Mouse (Mus musculus) lung, postnatal 10 days (tissue): ENCODE measurements around the gene Gabpb1.
A peak's percentile ranks its signal among the peaks of the same experiment; 100 is the strongest.
"Not testable (repeated sequence)": the region's sequence is repeated elsewhere in the genome, so short reads cannot be mapped to it uniquely, and the experiment has no call there.

Experiments
- DNase-seq: peaks from one replicate; pipeline ENCODE4 v3.0.0; 2021

Gabpb1 gene

GRCm38 (mm10) chr2:126635939-126636823, 40.0 kb downstream of the Gabpb1 start:
- peak; percentile 77 for DNase-seq

- DNase-seq: no peak
Measured at GRCm38 (mm10) chr2:126633165-126633564, 43.0 kb downstream of the Gabpb1 start.

GRCm38 (mm10) chr2:126628455-126628995, 47.6 kb downstream of the Gabpb1 start:
- DNase-seq: no peak

- DNase-seq: no peak
Measured at GRCm38 (mm10) chr2:126623138-126623537, 53.0 kb downstream of the Gabpb1 start.

- DNase-seq: no peak
Measured at GRCm38 (mm10) chr2:126622455-126622854, 53.7 kb downstream of the Gabpb1 start.

GRCm38 (mm10) chr2:126619249-126619704, 56.9 kb downstream of the Gabpb1 start, which contains the start of gene Hdc:
TSS of gene Hdc (minus strand) at chr2:126619299.
- DNase-seq: no peak

- DNase-seq: peak; percentile 32
Measured at GRCm38 (mm10) chr2:126618470-126619179, 57.5 kb downstream of the Gabpb1 start.

- no peak for DNase-seq
Measured at GRCm38 (mm10) chr2:126615355-126615754, 60.8 kb downstream of the Gabpb1 start.

GRCm38 (mm10) chr2:126609600-126609999, 66.5 kb downstream of the Gabpb1 start:
- not testable (repeated sequence) for DNase-seq

- DNase-seq: peak; percentile 41
Measured at GRCm38 (mm10) chr2:126607553-126608203, 68.5 kb downstream of the Gabpb1 start.

GRCm38 (mm10) chr2:126606688-126607062, 69.5 kb downstream of the Gabpb1 start:
- no peak for DNase-seq

GRCm38 (mm10) chr2:126606061-126606687, 70.0 kb downstream of the Gabpb1 start:
- no peak for DNase-seq

GRCm38 (mm10) chr2:126601918-126602600, 74.1 kb downstream of the Gabpb1 start:
- DNase-seq: no peak

GRCm38 (mm10) chr2:126600533-126600932, 75.6 kb downstream of the Gabpb1 start:
- peak; percentile 32 for DNase-seq

GRCm38 (mm10) chr2:126599005-126599404, 77.1 kb downstream of the Gabpb1 start:
- peak; percentile 47 for DNase-seq

- DNase-seq: no peak
Measured at GRCm38 (mm10) chr2:126598359-126598758, 77.8 kb downstream of the Gabpb1 start.

- DNase-seq: no peak
Measured at GRCm38 (mm10) chr2:126597279-126598241, 78.6 kb downstream of the Gabpb1 start.

GRCm38 (mm10) chr2:126596347-126597072, 79.6 kb downstream of the Gabpb1 start:
- DNase-seq: no peak

- peak; percentile 79 for DNase-seq
Measured at GRCm38 (mm10) chr2:126593831-126594610, 82.1 kb downstream of the Gabpb1 start.
